In the genomic region with DNA sequence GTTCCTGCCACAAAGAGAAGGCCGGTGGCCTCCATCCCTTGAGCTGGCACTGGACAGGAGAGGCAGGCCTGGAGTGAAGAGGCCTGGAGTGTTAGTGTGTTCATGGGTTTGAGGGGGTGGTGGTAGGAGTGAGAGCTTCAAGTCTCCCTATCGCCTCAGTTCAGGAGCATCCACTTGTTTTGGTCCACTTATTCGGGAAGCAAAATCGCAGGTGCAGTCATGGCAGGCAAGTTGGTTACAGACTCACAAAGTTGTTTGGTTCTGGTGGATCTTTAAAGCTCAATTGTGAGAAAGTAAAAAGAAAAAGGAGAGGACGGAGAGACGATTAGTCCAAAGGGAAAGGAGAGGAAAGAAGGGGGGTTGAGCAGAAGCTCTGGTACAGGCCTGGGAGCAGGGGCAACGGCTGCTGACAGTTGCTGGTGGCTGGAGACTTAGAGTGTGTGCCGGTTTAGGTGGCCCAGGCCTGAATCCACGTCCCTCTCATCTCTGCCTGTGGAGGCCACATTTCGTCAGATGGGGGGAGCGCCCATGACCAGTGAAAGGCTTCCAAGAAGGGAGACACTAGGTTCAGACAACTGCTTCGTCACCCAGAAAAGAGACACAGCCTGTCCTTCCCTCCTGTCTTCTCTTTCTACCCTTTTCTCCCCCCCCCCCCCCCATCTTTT, we compare ENCODE assay signal across 16 mouse cellular contexts. TPM values are rescaled to one million over a fixed set of nuclear protein-coding genes. Genes with fewer than 3 reads are reported as not detected.
DNase-seq lines count a peak whose midpoint lies in the region; ATAC-seq lines count a peak whose summit lies in the region.
"Had no signal": no experiment of that assay in that cellular context is flagged by ENCODE, and none has a peak within 500 bp of the region (broad histone marks: within the 10 kb centered on the region; RNA-seq: fewer than 3 reads in every experiment).

No protein-coding gene starts in this region.

- 4% methylated on average over 12 of the region's 12 CpGs for WGBS in forebrain, embryonic 11.5 days
- 3% methylated on average over 12 of the region's 12 CpGs for WGBS in midbrain, embryonic 12.5 days
- 4% methylated on average over 11 of the region's 12 CpGs for WGBS in kidney, embryonic 15.5 days

- H3K27me3 ChIP-seq in forebrain, embryonic 11.5 days (ENCODE audit: control insufficient read depth, insufficient read depth, low read length) = peaks cover 62% of the 10 kb centered on the region
- H3K27me3 ChIP-seq in midbrain, embryonic 12.5 days = peaks cover 94% of the 10 kb centered on the region
- H3K27me3 ChIP-seq in kidney, embryonic 15.5 days = peaks cover 99% of the 10 kb centered on the region

- peak overlapping the region; percentile 91 for H3K9ac ChIP-seq in forebrain, embryonic 11.5 days (ENCODE audit: low read length)
- H3K9ac ChIP-seq in midbrain, embryonic 12.5 days (replicated peaks) = peak overlapping the region; percentile 59
- no peak overlapping the region for H3K9ac ChIP-seq in kidney, embryonic 15.5 days
- H3K9ac ChIP-seq: limb, embryonic 13.5 days had no signal

- no peaks in the 10 kb centered on the region for H3K36me3 ChIP-seq in forebrain, embryonic 11.5 days (ENCODE audit: control insufficient read depth, insufficient read depth, low read length)
- H3K36me3 ChIP-seq in midbrain, embryonic 12.5 days = no peaks in the 10 kb centered on the region
- no peaks in the 10 kb centered on the region for H3K36me3 ChIP-seq in kidney, embryonic 15.5 days
- H3K36me3 ChIP-seq: limb, embryonic 13.5 days had no signal

- peak; percentile 43 for DNase-seq in embryo, embryonic 9.5 days (ENCODE audit: extremely low spot score)
- no peak for DNase-seq in embryo, embryonic 11 days
- peak; percentile 58 for DNase-seq in Muller cell, postnatal 12 days (ENCODE audit: inconsistent ontology term)
- peak; percentile 62 for DNase-seq in forebrain, embryonic 11.5 days (ENCODE audit: low spot score)
- no peak for DNase-seq in urinary bladder, adult 18-20 months (ENCODE audit: low spot score in 2 of 2)
- no peak for DNase-seq in kidney, postnatal 14 days
- DNase-seq: adrenal gland, postnatal 10 days; cerebellum, adult 9-10 months; heart, postnatal 10 days; thymus, postnatal 4 days had no signal

- H3K4me2 ChIP-seq in forebrain, embryonic 11.5 days (ENCODE audit: low read depth, low read length, severe bottlenecking) = peak overlapping the region; percentile 71
- peak overlapping the region; percentile 52 for H3K4me2 ChIP-seq in midbrain, embryonic 12.5 days (replicated peaks)
- no peak overlapping the region for H3K4me2 ChIP-seq in kidney, embryonic 15.5 days

- H3K9me3 ChIP-seq in forebrain, embryonic 11.5 days (ENCODE audit: control insufficient read depth, low read length) = no peaks in the 10 kb centered on the region
- H3K9me3 ChIP-seq in midbrain, embryonic 12.5 days = no peaks in the 10 kb centered on the region
- no peaks in the 10 kb centered on the region for H3K9me3 ChIP-seq in kidney, embryonic 15.5 days (replicated peaks)
- H3K9me3 ChIP-seq: limb, embryonic 13.5 days had no signal

- peak overlapping the region; percentile 88; the same call in 1 of the 2 replicates for H3K27ac ChIP-seq in forebrain, embryonic 11.5 days (ENCODE audit: low read depth, low read length)
- peak overlapping the region; percentile 81 for H3K27ac ChIP-seq in midbrain, embryonic 12.5 days (replicated peaks)
- no peak overlapping the region for H3K27ac ChIP-seq in kidney, embryonic 15.5 days
- H3K27ac ChIP-seq: limb, embryonic 13.5 days had no signal

- peaks cover 26% of the 10 kb centered on the region; the same call in 1 of the 2 replicates for H3K4me1 ChIP-seq in forebrain, embryonic 11.5 days (replicated peaks; ENCODE audit: control insufficient read depth, insufficient read depth, low read length)
- H3K4me1 ChIP-seq in midbrain, embryonic 12.5 days = peaks cover 41% of the 10 kb centered on the region
- peaks cover 33% of the 10 kb centered on the region for H3K4me1 ChIP-seq in kidney, embryonic 15.5 days

- no peak for ATAC-seq in forebrain, embryonic 11.5 days (replicated peaks; ENCODE audit: low FRiP score)
- no peak for ATAC-seq in midbrain, embryonic 12.5 days (ENCODE audit: low FRiP score, low read depth)
- no peak for ATAC-seq in kidney, embryonic 15.5 days (replicated peaks; ENCODE audit: low FRiP score)
- ATAC-seq: intestine, postnatal 0 days had no signal

- peak overlapping the region; percentile 65 for H3K4me3 ChIP-seq in forebrain, embryonic 11.5 days (ENCODE audit: low read depth, low read length)
- H3K4me3 ChIP-seq in midbrain, embryonic 12.5 days = peak overlapping the region; percentile 46
- H3K4me3 ChIP-seq in kidney, embryonic 15.5 days (replicated peaks) = no peak overlapping the region
- H3K4me3 ChIP-seq: myocyte had no signal

RNA-seq across cellular contexts. Expression of gene Six3, which starts 9.2 kb away (rescaled TPM):
- polyA plus RNA-seq in forebrain, embryonic 11.5 days (2014; fragmentation: Nextera tagmentation; extraction: Ambion mirVana) = 17.1 and 17.5 TPM in 2 replicates
- polyA plus RNA-seq in midbrain, embryonic 12.5 days (2016; fragmentation: Nextera tagmentation; extraction: Ambion mirVana) = 19.8 and 25.1 TPM in 2 replicates
- not detected in 2 replicates for polyA plus RNA-seq in kidney, embryonic 15.5 days (2015; fragmentation: Nextera tagmentation; extraction: Ambion mirVana)
- polyA plus RNA-seq: intestine, postnatal 0 days; limb, embryonic 13.5 days; liver, embryonic 16.5 days; myocyte had no signal

Comparison
In these comparisons a context has a peak if more than half of its experiments do, and no peak if none do; other contexts are left out.
1. DNase-seq: peak in embryo, embryonic 9.5 days (single experiment), Muller cell, postnatal 12 days (single experiment) and forebrain, embryonic 11.5 days (single experiment); none in embryo, embryonic 11 days (single experiment), urinary bladder, adult 18-20 months (0 of 2) and kidney, postnatal 14 days (single experiment).
2. RNA of gene Six3, which starts 9.2 kb away (polyA plus RNA-seq): 19.8 to 25.1 TPM in midbrain, embryonic 12.5 days and 17.1 to 17.5 TPM in forebrain, embryonic 11.5 days; not detected in kidney, embryonic 15.5 days; every median in the first group is over 10 times any median in the second.